Mouse (Mus musculus): Measurements from ENCODE around the gene Pstpip1.

- TF ChIP-seq CTCF (IDR thresholded peaks at IDR 0.05; ENCODE audit: borderline replicate concordance, control insufficient read depth, extremely low read depth, insufficient read depth, low read length, poor library complexity): no peak
- TF ChIP-seq POLR2A (IDR thresholded peaks at IDR 0.05; ENCODE audit: control insufficient read depth, extremely low read depth, insufficient read depth, low read length, poor library complexity): no peak
Observed at GRCm38 (mm10) chr9:56133970-56134369, 44.2 kb downstream of the Pstpip1 start.

All from thymus, adult 2 months (tissue).